Mouse (Mus musculus): ENCODE data around the gene Mapk6.

DNA sequence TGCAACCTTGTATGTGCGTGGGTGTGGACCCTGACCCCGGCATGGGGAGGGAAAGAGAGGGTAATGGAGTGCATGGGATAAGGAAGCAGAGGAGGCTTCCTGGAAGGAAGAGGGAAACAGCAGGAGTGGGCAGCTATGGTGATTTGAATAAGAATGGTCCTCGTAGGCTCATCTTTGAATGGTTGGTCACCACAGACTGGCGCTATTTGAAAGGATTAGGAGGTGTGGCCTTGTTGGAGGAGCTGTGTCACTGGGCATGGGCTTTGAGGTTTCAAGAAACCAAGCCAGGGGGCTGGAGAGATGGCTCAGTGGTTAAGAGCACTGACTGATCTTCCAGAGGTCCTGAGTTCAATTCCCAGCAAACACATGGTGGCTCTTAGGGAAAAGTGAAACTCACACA lies 44.6 kb downstream of the Mapk6 start:
- no peak for TF ChIP-seq CTCF (IDR thresholded peaks at IDR 0.05; ENCODE audit: low read depth, low read length)
- TF ChIP-seq TAL1 (conservative IDR thresholded peaks at IDR 0.05; ENCODE audit: low read depth, low read length): no peak
- TF ChIP-seq POLR2AphosphoS5 (IDR thresholded peaks at IDR 0.05; ENCODE audit: insufficient replicate concordance, low read depth, low read length): no peak

Data from G1E (cell line).